Mouse (Mus musculus) forebrain, embryonic 11.5 days (tissue): ENCODE data around the gene Slc36a4. TPM values are rescaled to one million over a fixed set of nuclear protein-coding genes. Genes with fewer than 3 reads are reported as not detected.

ENCODE experiments used
- ATAC-seq: fragments of 200-750 bp; cut with Nextera tagmentation; replicated peaks from 2 replicates; pipeline ENCODE4 v1.8.0; 2017; ENCODE audit warnings: moderate TSS enrichment; ENCODE audit not compliant: low FRiP score
- DNase-seq: peaks from one replicate; pipeline ENCODE4 v3.0.0-alpha.2; 2017; ENCODE audit warnings: low spot score
- H3K27ac ChIP-seq: fragments of 300-500 bp; sonication (generic); 2 replicates; pipeline ENCODE4 v1.5.1; 2014; ENCODE audit warnings: low read depth, low read length
- H3K27me3 ChIP-seq: fragments of 300-500 bp; sonication (generic); 2 replicates; pipeline ENCODE4 v1.6.1; 2014; ENCODE audit warnings: mild to moderate bottlenecking, low read length, mixed read lengths; ENCODE audit not compliant: control insufficient read depth, insufficient read depth
- H3K36me3 ChIP-seq: fragments of 300-500 bp; sonication (generic); 2 replicates; pipeline ENCODE4 v1.6.1; 2014; ENCODE audit warnings: mild to moderate bottlenecking, low read length, moderate library complexity, mixed read lengths; ENCODE audit not compliant: control insufficient read depth, insufficient read depth
- H3K4me1 ChIP-seq: fragments of 300-500 bp; sonication (generic); replicated peaks from 2 replicates; pipeline ENCODE4 v1.6.1; 2014; ENCODE audit warnings: low read length, mixed read lengths; ENCODE audit not compliant: control insufficient read depth, insufficient read depth
- H3K4me2 ChIP-seq: fragments of 300-500 bp; sonication (generic); 2 replicates; pipeline ENCODE4 v1.6.1; 2014; ENCODE audit warnings: low read depth, mild to moderate bottlenecking, low read length, moderate library complexity, mixed read lengths; ENCODE audit not compliant: severe bottlenecking
- H3K4me3 ChIP-seq: fragments of 300-500 bp; sonication (generic); 2 replicates; pipeline ENCODE4 v1.5.1; 2014; ENCODE audit warnings: low read depth, low read length
- H3K9ac ChIP-seq: fragments of 300-500 bp; sonication (generic); 2 replicates; pipeline ENCODE4 v1.6.1; 2014; ENCODE audit warnings: low read length
- H3K9me3 ChIP-seq: fragments of 300-500 bp; sonication (generic); 2 replicates; pipeline ENCODE4 v1.6.1; 2016; ENCODE audit warnings: low read length, mixed read lengths; ENCODE audit not compliant: control insufficient read depth
- WGBS: fragments of 180-500 bp; shearing (Covaris S2); extraction: QIAGEN DNeasy Blood & Tissue Kit; methylation state at CpG from one replicate; pipeline ENCODE4 v1.1.7; 2014; 5-methylcytosine and 5-hydroxymethylcytosine counted together
- polyA plus RNA-seq: library from polyadenylated mRNA; unstranded; fragments of >200 nt; fragmentation: Nextera tagmentation; extraction: Ambion mirVana; gene quantifications from 2 replicates; pipeline ENCODE4 v1.2.1, GENCODE M21; 2014

Gene Slc36a4
- polyA plus RNA-seq, 1 experiment from 2014 or later: 17.8 TPM

DNA sequence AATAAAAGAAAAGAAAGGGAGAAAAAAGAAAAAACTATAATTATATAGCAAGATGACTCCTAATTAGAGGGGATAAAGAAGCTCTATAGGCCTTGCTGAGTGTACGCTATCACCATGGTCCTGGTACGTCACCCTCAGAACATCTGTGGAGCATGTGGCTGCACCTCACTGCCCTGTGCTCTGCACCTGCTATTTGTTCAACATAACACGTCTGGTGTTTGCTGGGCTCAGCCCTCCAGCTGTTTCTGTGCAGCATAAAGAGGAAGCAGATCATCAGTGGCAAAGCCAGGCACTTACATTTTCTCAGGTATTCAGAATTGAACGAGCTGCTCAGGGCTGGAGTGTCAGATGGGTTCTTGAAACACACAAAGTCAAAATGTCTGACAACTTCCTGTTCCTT, 15.7 kb upstream of the Slc36a4 start:
- DNase-seq (no peak), ATAC-seq (no peak)
- Histone ChIP-seq H3K36me3 (no peaks in the 10 kb centered on the region), H3K27me3 (no peaks in the 10 kb centered on the region), H3K27ac (no peak overlapping the region), H3K9me3 (no peaks in the 10 kb centered on the region), H3K4me3 (no peak overlapping the region), H3K4me1 (no peaks in the 10 kb centered on the region), H3K9ac (no peak overlapping the region), H3K4me2 (no peak overlapping the region)
- 76% methylated on average over 4 of the region's 4 CpGs for WGBS

DNA sequence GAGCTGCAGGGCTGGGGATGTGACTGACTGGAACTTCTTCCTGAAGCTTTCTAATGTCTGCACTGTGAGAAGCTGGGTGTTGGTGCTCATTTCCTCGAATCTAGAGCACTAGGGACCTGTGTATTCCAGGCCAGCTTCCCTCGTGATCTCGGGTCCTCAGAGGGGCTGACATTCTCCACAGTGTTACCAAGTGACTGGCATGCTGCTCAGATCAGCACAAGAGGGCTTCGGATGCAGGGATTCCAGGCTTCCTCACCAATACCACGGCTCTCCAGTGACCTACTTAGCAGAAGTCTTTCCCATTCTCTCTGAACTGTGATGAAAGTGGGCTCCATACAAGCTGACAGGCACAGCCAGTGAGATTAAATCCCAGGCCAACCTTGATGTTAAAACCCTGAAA, 14.5 kb upstream of the Slc36a4 start:
- WGBS: 58% methylated on average over 5 of the region's 5 CpGs

DNA sequence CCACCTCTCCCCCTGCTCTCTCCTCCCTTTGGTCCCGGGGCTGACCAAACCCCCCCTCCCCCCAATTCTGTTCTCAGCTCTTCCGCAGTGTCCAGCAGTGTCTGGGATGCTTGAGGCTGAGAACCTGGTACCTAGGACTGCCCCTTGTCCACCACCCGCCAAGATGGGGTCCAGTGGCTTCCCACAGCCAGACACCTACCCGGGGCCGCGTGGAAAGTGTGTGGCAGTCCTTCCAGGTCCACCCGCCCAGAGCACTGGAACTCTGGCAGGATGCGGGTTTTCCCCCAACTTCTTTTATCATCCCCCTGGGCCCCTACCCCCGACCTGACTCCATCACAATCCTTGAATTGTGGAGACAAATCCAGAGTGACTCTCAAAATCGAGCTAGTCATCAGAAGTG, 3.8 kb upstream of the Slc36a4 start:
- Histone ChIP-seq H3K9me3 (no peaks in the 10 kb centered on the region), H3K36me3 (no peaks in the 10 kb centered on the region), H3K27ac (no peak overlapping the region), H3K4me2 (no peak overlapping the region), H3K4me1 (peaks cover under 1% of the 10 kb centered on the region; the same call in 1 of the 2 replicates), H3K27me3 (peaks cover 4% of the 10 kb centered on the region; the same call in 1 of the 2 replicates), H3K9ac (no peak overlapping the region), H3K4me3 (no peak overlapping the region)
- ATAC-seq (no peak), DNase-seq (no peak)
- 81% methylated on average over 10 of the region's 10 CpGs for WGBS

More for the DNA sequence above, 14.5 kb upstream of the Slc36a4 start:
- Histone ChIP-seq H3K4me3 (no peak overlapping the region), H3K4me1 (no peaks in the 10 kb centered on the region), H3K4me2 (no peak overlapping the region), H3K9ac (no peak overlapping the region), H3K36me3 (no peaks in the 10 kb centered on the region), H3K9me3 (no peaks in the 10 kb centered on the region), H3K27ac (no peak overlapping the region), H3K27me3 (no peaks in the 10 kb centered on the region)
- ATAC-seq: no peak
- DNase-seq: no peak

DNA sequence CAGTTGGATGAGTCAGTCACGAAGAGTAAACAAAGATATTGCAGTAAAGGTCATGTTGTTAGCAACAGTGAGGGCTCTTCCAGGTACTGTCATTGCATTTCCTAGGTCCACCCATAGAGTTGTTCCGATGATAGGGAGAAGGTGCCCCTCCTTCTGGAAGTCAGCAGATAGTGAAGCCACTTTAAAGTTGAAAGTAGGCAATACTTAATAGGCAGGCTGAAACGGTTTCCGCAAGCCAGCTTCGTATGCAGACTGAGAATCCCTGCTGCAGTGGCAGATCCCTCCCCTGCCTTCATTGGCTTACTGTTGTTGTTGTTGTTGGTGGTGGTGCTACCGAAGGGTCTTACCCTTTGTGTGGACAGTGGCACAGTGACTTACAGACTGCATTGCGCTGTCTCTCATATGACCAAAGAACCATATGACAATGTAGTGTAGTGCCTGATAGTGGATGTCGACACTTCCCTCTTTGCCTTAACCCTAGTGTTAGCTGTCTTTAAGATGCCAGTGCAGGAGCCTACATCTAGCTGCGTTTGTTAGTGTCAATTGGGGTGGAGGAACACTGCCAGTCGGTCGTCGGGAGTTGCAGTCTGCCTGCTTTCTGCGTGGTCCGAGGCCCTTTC, 449 bp upstream of the Slc36a4 start:
- DNase-seq (no peak), ATAC-seq (peak; percentile 55)
- H3K9ac ChIP-seq: peak overlapping the region; percentile 78
- peak overlapping the region; percentile 83 for H3K4me2 ChIP-seq
- no peaks in the 10 kb centered on the region for H3K36me3 ChIP-seq
- H3K27me3 ChIP-seq: peaks cover 4% of the 10 kb centered on the region; the same call in 1 of the 2 replicates
- WGBS: 21% methylated on average over 14 of the region's 14 CpGs
- no peak overlapping the region; the same call in 1 of the 2 replicates for H3K27ac ChIP-seq
- peaks cover 5% of the 10 kb centered on the region; the same call in 1 of the 2 replicates for H3K4me1 ChIP-seq
- no peaks in the 10 kb centered on the region for H3K9me3 ChIP-seq
- peak overlapping the region; percentile 73 for H3K4me3 ChIP-seq

DNA sequence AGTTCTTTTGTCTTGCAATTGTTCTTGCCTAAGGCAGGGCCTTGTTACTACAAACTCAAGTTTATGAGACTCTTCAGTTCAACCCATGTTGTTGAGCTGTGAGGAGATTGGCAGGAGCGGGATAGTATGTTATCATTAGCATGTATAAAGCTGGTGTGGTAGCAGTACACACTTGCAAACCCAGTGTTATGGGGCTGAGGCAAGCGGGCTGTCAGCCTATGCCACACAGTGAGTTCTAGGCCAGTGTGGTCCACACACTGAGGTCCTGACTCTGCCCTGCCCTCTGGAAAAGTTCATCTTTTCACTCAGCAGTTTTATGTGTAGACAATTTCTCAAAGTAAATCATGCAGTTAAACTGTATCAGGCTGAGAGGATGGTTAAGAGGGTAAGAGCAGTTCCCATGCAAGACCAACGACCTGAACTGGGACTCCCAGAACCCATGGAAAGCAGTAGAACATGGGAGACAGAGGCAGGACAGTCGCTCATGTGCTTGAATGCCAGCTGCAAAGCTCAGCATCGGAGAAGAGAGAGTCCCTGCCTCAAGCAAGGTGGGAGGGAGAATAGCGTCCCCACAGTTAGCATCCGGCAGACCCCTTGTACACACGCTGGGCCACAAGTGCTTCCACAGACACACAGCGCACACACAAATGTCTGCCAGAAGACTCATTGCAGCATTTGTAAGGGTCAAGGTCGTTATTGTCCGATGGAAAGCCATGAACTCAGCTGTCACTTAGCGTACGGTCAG, 1.5 kb downstream of the Slc36a4 start:
- Histone ChIP-seq H3K27ac (no peak overlapping the region), H3K4me2 (peak overlapping the region; percentile 83; the same call in 1 of the 2 replicates), H3K9me3 (no peaks in the 10 kb centered on the region), H3K36me3 (no peaks in the 10 kb centered on the region), H3K4me1 (peaks cover 5% of the 10 kb centered on the region; the same call in 1 of the 2 replicates), H3K9ac (no peak overlapping the region), H3K27me3 (peaks cover 4% of the 10 kb centered on the region; the same call in 1 of the 2 replicates), H3K4me3 (peak overlapping the region; percentile 73; the same call in 1 of the 2 replicates)
- DNase-seq (no peak), ATAC-seq (no peak)
- 91% methylated on average over 13 of the region's 13 CpGs for WGBS

DNA sequence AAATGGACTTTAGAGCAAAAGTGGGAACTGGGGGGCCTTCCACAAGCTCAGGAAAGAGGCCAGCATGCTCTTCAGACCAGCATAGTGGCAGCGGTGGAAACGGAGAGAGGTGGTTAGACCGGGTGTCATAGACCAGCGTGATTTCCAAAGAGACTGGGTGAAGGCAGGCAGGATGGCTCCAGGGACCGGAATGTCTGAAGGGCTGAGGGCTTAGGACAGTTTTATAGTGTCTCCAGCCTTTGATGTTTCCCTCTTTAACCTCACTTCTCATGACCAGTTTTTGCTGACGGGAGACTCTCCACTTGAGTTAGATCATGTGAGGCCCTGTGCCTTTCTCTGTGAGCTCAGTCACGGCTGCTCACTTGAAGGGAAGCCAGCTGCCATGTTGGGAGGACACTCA, 2.1 kb downstream of the Slc36a4 start:
- Histone ChIP-seq H3K36me3 (no peaks in the 10 kb centered on the region), H3K4me3 (no peak overlapping the region), H3K4me1 (peaks cover 5% of the 10 kb centered on the region; the same call in 1 of the 2 replicates), H3K9me3 (no peaks in the 10 kb centered on the region), H3K9ac (no peak overlapping the region), H3K4me2 (no peak overlapping the region), H3K27ac (no peak overlapping the region), H3K27me3 (peaks cover 4% of the 10 kb centered on the region; the same call in 1 of the 2 replicates)
- no peak for DNase-seq
- ATAC-seq: no peak
- WGBS: 91% methylated on average over 7 of the region's 7 CpGs

DNA sequence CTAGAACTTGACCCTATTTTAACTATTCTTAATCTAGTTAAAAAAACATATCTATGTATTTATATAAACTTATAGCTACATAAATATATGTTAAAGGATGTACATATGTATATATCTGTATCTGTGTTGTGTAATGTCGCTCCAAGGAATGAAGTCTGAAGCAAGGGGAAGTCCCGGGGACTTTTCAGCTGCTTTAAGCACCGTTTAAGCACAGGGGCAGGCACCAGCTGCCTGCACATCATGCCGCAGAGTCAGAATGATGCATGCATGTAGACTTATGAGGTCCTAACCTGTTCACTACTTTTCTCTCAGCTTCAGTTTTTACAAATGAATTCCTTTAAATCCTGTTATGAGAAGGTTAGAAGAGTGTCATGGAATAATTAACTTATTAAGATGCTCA, 5.3 kb downstream of the Slc36a4 start:
- H3K9me3 ChIP-seq: no peaks in the 10 kb centered on the region
- 89% methylated on average over 4 of the region's 4 CpGs for whole genome bisulfite sequencing
- H3K36me3 ChIP-seq: no peaks in the 10 kb centered on the region
- no peak overlapping the region for H3K27ac ChIP-seq
- no peaks in the 10 kb centered on the region for H3K27me3 ChIP-seq
- DNase-seq (no peak), ATAC-seq (no peak)
- no peak overlapping the region for H3K9ac ChIP-seq
- H3K4me2 ChIP-seq: no peak overlapping the region
- H3K4me1 ChIP-seq: 0 out of 2 replicates have a peak, but pooled peaks cover 5% of the 10 kb centered on the region
- H3K4me3 ChIP-seq: no peak overlapping the region

DNA sequence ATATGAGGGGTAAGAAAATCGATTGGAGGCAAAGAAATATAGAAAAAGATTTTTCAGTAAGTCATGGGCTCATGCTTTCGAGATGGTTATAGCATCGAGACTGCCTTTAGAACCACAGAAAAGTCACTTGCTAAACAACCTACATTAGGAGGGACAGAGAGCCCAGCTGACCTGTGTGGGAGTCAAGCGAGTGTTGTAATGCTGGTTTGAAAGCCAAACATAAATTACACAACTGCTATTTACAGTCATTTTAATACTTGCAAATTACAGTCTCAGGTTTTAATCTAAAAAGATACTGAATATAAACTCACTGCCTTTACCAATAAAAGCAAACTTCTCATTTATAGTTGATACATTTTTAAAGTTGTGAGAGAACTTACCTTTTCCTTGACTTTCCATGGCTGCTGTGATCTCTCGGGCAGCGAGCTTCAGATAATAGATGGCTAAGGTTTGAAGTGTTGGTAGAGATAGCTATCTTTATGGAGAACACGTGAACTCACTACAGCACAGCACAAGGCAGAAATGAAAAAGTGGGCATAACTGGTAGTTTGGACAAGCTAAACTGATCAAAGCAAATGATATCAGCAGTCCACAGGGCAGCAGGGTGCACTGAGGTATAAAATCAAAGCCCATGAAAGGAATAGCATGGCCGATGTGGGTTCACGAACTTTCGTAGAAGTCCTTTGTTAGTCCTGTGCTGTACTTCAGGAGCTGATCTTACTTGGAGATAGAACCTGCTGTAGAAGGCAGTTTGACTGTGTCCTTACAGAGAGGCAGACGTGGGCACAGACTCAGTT, 5.9 kb downstream of the Slc36a4 start:
- Histone ChIP-seq H3K4me2 (no peak overlapping the region), H3K4me3 (no peak overlapping the region), H3K36me3 (no peaks in the 10 kb centered on the region), H3K4me1 (0 out of 2 replicates have a peak, but pooled peaks cover 5% of the 10 kb centered on the region), H3K27me3 (no peaks in the 10 kb centered on the region), H3K27ac (no peak overlapping the region), H3K9ac (no peak overlapping the region), H3K9me3 (no peaks in the 10 kb centered on the region)
- DNase-seq (no peak), ATAC-seq (no peak)
- 86% methylated on average over 11 of the region's 11 CpGs for WGBS
